Mouse (Mus musculus) embryo, embryonic 10 days (tissue): ENCODE measurements around the gene Esr2.
A peak's percentile ranks its signal among the peaks of the same experiment; 100 is the strongest.
"Not testable (repeated sequence)": the region's sequence is repeated elsewhere in the genome, so short reads cannot be mapped to it uniquely, and the experiment has no call there.

Experiments used
- DNase-seq: peaks from one replicate; pipeline ENCODE4 v3.0.0-alpha.2; 2015; ENCODE audit warnings: low spot score

The Esr2 gene

GRCm38 (mm10) chr12:76152389-76152788 is 24.7 kb downstream of the Esr2 start:
- peak; percentile 29 for DNase-seq

GRCm38 (mm10) chr12:76136701-76137100 is 40.4 kb downstream of the Esr2 start:
- no peak for DNase-seq

GRCm38 (mm10) chr12:76133081-76133480 is 44.0 kb downstream of the Esr2 start:
- not testable (repeated sequence) for DNase-seq

- no peak for DNase-seq
Measured at GRCm38 (mm10) chr12:76132591-76132990, 44.5 kb downstream of the Esr2 start.

GRCm38 (mm10) chr12:76130891-76131290 is 46.2 kb downstream of the Esr2 start:
- no peak for DNase-seq

GRCm38 (mm10) chr12:76130281-76130680 is 46.8 kb downstream of the Esr2 start:
- DNase-seq: peak; percentile 70

GRCm38 (mm10) chr12:76128831-76129230 is 48.2 kb downstream of the Esr2 start:
- DNase-seq: no peak

- no peak for DNase-seq
Measured at GRCm38 (mm10) chr12:76128306-76128705, 48.8 kb downstream of the Esr2 start.

- DNase-seq: no peak
Measured at GRCm38 (mm10) chr12:76123223-76123622, 53.8 kb downstream of the Esr2 start.

GRCm38 (mm10) chr12:76117632-76118153 is 59.4 kb downstream of the Esr2 start:
- DNase-seq: peak; percentile 49

- DNase-seq: no peak
Measured at GRCm38 (mm10) chr12:76116577-76116976, 60.5 kb downstream of the Esr2 start.

- no peak for DNase-seq
Measured at GRCm38 (mm10) chr12:76111046-76111445, 66.0 kb downstream of the Esr2 start.

GRCm38 (mm10) chr12:76109646-76110405 is 67.2 kb downstream of the Esr2 start:
- no peak for DNase-seq

- no peak for DNase-seq
Measured at GRCm38 (mm10) chr12:76104596-76105351, 72.3 kb downstream of the Esr2 start.

- DNase-seq: no peak
Measured at GRCm38 (mm10) chr12:76102621-76103020, 74.4 kb downstream of the Esr2 start.

- peak; percentile 40 for DNase-seq
Measured at GRCm38 (mm10) chr12:76095117-76096035, 81.7 kb downstream of the Esr2 start.

- no peak for DNase-seq
Measured at GRCm38 (mm10) chr12:76093613-76094588, 83.2 kb downstream of the Esr2 start.

- DNase-seq: no peak
Measured at GRCm38 (mm10) chr12:76092789-76093466, 84.1 kb downstream of the Esr2 start.

- DNase-seq: no peak
Measured at GRCm38 (mm10) chr12:76087025-76087424, 90.0 kb downstream of the Esr2 start.
